Mouse (Mus musculus) macrophage (primary cell): ENCODE data around the gene Usp33. TPM values are rescaled to one million over a fixed set of nuclear protein-coding genes. Genes with fewer than 3 reads are reported as not detected.

Experiments used
- polyA plus RNA-seq: library from polyadenylated mRNA; stranded (reverse); fragments of 250-400 nt; gene quantifications from 3 replicates; pipeline ENCODE4 v1.2.4, GENCODE M21; 2018; ENCODE audit warnings: inconsistent platforms

The Usp33 gene
- polyA plus RNA-seq, 1 experiment from 2014 or later: 24.0 TPM

Other genes starting within 250 kb of the Usp33 start
- gene Gipc2, start 180.2 kb upstream of the Usp33 start, polyA plus RNA-seq: 0.21 to 0.29 TPM in 2 of 3 replicates, not detected in the other
- gene Dnajb4, start 136.2 kb upstream of the Usp33 start, polyA plus RNA-seq: 20.2 to 25.5 TPM (median 23.8 TPM) in 3 replicates
- 49.5 to 105 TPM (median 88.5 TPM) in 3 replicates for gene Fubp1, start 136.1 kb upstream of the Usp33 start, polyA plus RNA-seq
- gene Nexn, start 80.1 kb upstream of the Usp33 start, polyA plus RNA-seq: 0.17 to 1.7 TPM (median 1.0 TPM) in 3 replicates
- gene Miga1, start 6.1 kb upstream of the Usp33 start, polyA plus RNA-seq: 3.8 to 4.6 TPM (median 4.2 TPM) in 3 replicates
- 20.9 to 27.9 TPM (median 25.2 TPM) in 3 replicates for gene Zzz3, start 49.0 kb downstream of the Usp33 start, polyA plus RNA-seq